Mouse (Mus musculus) adrenal gland (tissue): ENCODE data around the gene Elf2.
"Not testable (repeated sequence)": the region's sequence is repeated elsewhere in the genome, so short reads cannot be mapped to it uniquely, and the experiment has no call there.

Source experiments
- intact Hi-C: fragments of 180-260 bp; cut with DNase I; formaldehyde crosslinking; loops from one replicate; pipeline ENCODE4 v1.15.1; 2025

The Elf2 gene

DNA sequence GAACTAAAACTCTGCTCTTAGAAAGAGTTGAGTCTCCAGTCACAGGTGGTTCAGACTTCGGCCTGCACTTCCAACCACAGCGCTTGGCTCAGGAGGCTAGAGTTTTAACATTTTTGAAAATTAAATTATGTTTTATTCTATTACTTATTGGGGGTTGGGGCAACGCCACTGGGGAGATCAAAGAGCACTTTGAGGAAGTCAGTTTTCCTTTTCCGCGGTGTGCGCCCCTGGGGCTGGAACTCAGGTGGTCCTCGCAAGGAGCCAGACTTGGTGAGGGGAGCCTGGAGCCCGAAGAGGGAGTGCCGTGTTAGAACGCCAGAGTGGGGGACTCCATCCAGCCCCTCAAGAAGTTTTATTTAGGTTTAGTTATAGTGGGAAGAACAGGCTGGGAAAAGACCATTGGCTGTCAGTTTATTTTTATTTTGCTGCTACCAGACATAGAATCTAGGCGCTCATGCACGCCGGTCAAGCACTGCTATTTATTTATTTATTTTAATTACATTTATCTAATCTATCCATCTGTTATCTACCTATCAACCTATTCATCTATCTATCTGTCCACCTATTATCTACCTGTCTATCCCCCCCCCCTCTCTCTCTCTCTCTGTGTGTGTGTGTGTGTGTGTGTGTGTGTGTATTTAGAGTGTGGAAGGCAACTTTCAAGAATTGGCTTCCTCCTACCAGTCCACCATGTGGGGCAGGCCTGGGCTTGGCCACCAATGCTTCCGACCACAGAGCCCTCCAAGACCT lies 19.3 kb upstream of the Elf2 start:
- intact Hi-C loops, result no loop called here

DNA sequence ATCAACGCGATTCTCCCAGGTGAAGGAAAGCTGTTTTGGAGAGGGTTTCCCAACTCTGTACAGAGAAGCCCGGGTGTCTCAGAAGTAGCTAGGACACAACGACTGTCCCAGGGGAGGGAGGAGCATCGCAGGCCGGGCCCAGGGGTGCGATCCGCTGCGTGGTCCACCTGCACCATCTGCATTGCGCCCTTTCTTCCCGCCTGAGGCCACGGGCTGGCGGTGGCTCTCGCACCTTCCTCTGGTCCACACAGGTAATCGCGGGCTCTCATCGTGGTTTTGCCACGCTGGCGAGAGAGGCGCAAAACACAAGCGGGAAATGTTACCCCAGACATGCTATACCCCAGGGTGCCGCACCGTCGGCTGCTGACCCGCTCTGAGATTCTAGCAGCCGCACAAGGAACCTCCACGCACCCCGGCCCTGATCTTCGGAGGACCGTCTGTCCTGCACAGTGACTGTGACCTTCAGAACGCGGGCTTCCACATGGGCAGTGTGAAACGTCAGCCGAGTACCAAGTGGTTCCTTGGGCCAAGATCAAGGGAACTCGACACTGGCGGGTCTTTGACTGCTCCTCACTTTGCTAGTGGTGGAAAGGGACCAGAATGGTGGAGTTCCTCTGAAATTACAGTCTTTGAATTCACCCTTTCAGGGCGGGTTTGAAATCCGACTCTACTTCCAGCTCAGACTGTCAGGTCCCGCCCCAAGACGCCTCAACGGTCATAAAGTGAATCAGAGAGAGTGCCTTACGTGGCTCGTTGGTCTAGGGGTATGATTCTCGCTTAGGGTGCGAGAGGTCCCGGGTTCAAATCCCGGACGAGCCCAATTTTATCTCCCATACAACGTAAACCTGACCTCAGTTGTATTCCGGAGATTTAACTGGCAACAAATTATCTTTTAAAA lies 18.4 kb upstream of the Elf2 start:
- intact Hi-C loops, result no loop called here

DNA sequence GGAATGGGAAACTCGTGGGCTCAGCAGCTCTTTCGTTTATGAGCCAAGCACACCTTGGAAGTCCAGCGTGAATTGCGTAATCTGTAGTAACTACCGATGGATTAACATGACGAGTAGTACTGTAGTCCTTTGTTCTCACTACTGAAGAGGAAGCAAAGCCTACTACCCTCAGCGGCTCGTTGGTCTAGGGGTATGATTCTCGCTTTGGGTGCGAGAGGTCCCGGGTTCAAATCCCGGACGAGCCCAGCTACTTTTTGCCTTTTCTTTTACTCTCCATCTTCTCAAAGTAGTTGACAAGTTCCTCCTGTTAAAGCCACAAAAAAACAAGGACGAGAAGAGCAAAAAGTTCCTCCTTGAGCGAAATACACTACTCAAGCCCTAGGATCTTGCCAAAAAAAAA lies 17.7 kb upstream of the Elf2 start:
- intact Hi-C loops, result no loop called here

DNA sequence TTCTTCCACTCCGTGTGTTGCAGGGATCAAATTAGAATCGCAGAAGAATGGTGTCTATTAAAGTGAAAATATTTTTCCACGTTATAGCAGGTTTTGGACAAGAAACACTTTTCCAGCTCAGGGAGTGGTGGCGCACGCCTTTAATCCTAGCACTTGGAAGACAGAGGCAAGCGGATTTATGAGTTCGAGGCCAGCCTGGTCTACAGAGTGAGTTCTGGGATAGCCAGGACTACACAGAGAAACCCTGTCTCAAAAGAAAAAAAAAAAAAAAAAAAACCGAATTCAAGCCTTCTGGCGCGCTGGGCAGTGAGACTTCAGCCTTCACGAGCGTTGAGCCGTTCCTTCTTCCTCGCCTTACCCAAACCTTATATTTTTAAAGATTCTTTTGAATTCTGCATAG lies 17.2 kb upstream of the Elf2 start:
- intact Hi-C loops, result no loop called here

DNA sequence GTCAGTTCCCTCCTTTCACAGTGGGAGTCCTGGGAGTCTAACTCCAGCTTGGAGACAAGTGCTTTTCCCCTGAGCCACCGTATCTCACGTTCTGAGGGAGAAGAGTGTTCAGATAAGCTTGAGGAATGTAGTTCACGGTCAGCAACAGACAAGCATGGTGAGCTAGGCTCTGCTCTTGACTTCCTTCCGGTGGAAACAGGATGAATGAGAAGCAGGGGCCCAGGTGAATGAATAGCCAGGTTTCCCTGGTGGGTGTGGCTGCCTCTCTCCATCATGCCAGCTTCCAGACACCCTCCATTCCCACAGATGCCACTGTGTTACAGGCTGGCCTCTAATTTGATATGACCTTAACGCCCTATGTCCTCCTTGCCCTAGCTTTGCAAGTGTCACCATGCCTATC lies 16.6 kb upstream of the Elf2 start:
- intact Hi-C loops, result no loop called here

DNA sequence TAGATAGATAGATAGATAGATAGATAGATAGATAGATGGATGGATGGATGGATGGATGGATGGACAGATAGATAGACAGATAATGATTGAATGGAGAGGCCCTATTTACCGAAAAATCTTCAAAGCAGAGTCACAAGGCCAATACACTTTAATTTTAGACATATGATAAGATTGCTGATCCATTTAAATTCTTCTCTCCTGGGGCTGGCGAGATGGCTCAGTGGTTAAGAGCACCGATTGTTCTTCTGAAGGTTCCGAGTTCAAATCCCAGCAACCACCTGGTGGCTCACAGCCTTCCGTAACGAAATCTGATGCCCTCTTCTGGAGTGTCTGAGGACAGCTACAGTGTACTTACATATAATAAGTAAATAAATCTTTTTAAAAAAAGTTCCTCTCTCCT lies 14.5 kb upstream of the Elf2 start:
- intact Hi-C loops, result loop anchor here (5.0 kb wide), 1 partner anchor 123 kb away; no protein-coding TSS in a partner anchor

DNA sequence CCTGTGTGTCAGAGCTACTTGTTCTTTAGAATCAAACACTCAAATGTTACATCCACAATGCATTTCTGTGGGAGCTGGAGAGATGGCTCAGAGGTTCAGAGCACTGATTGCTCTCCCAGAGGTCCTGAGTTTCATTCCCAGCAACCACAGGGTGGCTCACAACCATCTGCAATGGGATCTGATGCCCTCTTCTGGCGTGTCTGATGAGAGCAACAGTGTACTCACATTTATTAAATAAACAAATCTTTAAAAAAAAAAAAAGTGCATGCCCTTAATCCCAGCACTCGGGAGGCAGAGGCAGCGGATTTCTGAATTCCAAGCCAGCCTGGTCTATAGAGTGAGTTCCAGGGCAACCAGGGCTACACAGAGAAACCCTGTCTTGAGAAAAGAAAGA lies 13.6 kb upstream of the Elf2 start:
- intact Hi-C loops, result loop anchor here (5.0 kb wide), 1 partner anchor 122 kb away; no protein-coding TSS in a partner anchor

DNA sequence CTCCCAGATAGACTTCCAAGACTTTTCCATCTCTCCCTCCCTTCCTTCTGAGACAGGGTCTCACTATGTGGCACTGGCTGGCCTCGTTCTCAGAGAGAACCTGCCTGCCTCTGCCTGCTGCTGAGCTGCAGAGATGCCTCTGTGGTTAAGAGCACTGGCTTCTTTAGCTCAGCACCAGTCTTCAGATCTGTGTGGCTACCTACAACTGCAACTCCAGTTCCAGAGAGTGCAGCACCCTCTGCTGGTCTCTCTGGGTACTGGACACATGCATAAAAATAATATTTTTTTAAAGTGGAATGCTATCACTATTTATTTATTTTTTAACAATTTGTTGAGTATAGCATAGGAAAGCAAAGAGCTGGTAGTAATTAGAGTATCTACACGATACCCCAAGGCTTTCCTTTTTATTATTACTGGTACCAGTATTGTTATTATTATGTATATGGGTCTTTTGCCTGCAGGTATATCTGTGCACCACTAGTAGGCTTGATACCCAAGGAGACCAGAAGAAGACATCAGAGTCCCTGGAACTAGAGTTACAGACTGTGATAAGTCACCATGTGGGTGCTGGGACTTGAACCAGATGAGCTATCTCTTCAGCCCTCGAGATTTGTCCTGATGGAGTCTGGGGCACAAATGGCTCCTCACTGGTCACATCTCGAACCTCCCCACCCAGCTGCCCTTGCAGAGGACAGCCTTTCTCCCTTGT lies 13.0 kb upstream of the Elf2 start:
- intact Hi-C loops, result loop anchor here (2.0 to 5.0 kb wide), 2 partner anchors 65 to 121 kb away; no protein-coding TSS in a partner anchor

DNA sequence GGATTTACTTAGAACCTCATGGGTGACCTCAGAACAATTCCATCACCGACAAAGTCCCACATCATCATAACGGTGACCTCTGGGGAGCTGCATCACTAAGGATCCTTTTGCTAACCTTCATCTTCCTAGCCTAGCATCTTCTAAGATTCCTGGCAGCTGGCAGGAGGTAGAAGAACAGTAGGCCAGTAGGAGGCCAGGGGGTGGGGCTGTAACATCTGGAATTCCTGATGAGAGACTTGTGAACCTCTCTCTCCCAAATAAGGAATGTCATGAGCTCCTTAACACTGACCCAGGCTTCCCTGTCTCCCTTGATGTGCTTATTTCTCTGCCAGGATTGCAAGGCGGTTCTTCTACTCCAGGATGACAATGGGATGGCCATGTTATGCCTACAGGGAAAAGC lies 10.3 kb upstream of the Elf2 start:
- intact Hi-C loops, result loop anchor here (5.0 kb wide), 1 partner anchor 119 kb away; no protein-coding TSS in a partner anchor

DNA sequence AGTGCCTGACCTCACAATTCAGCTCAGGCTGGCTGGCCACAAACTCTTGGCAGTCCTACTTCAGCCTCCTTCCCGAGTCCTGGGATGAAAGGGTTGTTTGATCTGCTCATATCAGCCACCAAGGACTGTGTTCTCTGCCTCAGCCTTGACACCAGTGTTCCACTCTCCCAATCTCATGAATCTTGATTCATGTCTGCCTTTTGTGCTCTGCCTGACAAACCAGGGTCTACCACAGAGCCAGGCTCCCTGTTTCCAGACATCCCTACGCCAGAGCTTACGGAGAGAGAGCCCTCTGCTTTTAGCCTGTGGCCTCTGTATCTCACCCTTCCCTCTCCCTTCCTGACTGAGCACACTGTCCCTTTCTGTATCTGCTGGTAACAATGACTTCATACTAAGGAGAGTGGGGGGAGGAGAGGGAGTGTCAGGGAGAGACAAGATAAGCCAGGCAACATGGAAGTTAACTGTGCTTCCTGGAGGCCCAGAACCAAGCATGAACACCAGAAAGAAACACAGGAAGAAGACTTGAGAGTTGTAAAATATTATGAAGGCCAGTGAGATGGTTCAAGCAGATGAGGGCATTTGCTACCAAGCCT lies 8.3 kb upstream of the Elf2 start:
- intact Hi-C loops, result no loop called here

DNA sequence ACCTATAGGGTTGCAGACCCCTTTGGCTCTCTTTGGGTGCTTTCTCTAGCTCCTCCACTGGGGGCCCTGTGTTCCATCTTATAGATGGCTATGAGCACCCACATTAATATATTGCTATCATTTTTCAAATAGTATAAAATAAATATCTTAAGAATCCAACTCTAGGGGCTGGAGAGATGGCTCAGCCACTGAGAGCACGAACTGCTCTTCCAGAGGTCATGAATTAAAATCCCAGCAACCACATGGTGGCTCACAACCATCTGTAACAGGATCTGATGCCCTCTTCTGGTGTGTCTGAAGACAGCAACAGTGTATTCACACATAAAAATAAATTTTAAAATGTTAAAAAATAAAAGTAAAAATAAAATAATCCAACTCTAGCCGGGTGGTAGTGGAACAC lies 4.6 kb upstream of the Elf2 start:
- intact Hi-C loops, result not testable (repeated sequence)

DNA sequence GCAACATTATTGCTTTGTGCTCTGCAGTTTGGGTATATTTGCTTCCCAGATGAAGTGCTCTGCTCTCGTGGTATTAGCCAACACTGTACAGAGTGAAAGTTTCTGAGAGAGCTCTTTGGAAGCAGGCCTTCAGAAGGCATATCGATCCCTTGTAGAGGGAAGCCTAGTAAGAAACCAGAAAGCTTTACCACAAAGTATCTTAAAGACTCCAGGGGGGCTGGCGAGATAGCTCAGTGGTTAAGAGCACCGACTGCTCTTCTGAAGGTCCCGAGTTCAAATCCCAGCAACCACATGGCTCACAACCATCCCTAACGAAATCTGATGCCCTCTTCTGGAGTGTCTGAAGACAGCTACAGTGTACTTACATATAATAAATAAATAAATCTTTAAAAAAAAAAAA lies 3.7 kb upstream of the Elf2 start:
- intact Hi-C loops, result not testable (repeated sequence)

DNA sequence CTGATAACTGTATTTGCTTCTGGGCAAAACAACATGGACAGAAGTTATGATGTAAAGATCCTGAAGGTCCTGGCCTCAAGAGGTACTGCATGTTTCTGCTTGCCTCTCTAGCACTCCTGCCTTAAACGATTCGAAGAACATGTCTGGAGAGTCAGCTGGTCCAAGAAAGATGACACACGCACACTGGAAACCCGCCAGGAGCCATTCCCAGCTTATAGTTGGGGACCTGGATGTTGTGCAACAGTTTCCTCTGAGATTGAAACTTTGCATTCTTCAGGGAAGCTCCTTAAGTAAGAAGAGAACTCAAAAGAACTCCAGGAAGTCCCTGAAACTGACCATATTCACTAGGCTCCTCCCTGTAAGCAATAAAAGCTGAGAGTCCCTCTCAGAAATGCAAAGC lies 2.8 kb upstream of the Elf2 start:
- intact Hi-C loops, result no loop called here

DNA sequence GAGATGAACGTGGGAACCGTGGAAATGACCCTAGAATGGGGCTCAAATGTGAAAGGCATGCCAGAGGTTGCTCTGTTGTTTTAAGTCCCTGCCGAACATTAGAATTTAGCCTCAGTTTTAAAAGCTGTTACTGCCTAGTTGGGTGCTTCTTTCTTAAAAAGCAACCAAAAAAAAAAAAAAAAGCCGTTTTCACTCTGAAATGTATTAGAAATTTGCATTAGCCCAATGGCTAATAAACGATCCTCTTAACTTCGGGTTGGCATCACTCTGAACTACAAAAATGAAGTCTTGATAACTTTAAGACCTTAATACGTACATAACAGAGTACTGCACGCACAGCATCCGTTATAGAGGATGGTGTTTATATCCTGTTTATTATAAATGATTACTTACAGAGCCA lies 1.7 kb upstream of the Elf2 start:
- intact Hi-C loops, result no loop called here

DNA sequence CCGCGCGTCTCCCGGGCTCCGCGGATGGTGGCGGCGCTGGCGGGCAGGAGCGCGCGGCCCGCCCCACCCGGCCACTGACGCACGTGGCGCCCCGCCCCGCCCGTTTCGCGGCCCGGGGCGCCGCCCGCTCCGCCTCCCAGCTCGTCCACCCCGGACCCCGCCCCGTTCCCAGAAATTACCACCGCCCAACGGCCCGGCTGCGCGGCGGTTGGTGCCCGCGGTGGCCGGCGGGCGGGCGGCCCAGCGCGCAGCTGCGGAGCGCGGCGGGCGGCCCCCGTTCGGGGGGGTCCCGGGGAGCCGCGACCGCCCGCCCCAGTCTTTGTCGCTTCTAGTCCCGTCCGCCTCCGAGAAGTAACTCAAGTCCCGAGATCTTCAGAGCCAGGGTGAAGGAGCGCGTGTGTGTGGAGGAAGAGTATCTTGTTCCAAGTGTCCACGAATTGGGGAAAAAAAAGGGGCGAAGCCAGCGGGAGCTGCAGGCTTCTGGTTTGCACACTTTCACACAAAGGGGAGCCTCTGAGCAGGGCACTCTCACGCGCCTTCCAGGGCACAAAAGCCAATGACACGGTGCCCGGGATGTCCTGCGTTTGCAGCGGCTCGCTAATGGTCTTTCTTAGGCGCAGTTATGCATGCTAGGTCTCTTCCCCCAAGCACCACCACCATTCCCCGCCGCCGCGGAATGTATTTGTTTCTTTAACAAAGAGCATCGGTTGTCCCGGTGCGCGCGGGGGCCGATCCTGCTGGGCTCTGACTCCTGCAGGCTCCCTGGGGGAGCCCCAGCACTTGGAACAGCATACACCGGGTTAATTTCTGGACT lies 1.0 kb upstream of the Elf2 start:
- intact Hi-C loops, result no loop called here

DNA sequence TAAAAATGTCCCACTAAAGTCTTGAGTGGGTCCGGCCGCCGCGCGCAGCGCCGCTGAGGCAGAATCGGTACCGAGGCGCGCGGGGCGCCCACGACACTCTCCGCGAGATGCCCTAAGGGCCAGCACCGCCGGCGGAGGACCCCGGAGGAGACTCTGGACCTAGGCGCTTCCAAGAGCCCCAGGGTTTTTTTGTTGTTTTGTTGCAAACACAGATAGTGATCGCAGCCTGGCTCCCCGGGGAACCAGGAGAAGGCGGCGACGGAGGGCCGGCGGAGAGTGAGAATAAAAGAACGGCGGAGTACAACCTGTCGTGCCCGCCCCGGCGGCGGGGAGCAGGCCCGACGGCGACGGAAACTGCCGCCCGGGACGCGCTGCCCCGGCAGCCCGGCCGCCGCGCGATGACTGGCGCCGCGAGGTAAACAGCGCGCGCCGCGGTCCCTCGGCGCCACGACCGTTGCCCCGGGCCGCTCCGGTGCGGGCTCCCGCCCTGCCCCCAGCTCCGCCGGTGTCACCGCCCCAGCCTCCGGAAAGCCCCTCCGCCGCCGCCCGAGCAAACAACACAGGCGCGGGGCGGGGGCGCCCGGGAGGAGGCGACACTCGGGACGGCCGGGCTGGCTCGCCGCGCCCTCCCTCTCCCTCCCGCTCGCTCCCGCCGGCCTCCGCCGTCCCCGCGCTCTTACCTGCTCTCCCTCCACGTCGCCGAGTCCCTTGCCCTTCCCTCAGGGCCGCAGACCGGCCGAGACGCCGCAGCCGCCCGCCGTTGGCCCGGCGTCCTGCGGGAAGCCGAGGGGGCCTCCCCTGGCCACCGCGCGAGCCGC lies 520 bp downstream of the Elf2 start:
- intact Hi-C loops, result no loop called here

DNA sequence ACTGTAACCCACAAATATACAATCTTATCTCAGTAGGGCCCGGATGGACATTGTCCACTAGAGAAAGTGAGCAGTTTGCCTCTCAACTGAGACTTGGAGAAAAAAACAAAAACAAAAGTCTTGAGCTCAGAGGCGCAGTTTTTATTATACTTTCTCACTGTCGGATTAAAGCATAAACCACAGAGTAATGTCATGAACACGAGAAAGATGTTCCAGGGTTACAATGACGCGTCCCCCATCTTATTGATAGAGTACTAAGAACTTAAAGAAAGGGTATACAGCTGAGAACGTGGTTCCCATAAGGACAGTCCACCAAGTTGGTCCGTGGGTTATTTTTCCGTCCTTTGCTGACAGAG lies 1.1 kb downstream of the Elf2 start:
- intact Hi-C loops, result no loop called here

DNA sequence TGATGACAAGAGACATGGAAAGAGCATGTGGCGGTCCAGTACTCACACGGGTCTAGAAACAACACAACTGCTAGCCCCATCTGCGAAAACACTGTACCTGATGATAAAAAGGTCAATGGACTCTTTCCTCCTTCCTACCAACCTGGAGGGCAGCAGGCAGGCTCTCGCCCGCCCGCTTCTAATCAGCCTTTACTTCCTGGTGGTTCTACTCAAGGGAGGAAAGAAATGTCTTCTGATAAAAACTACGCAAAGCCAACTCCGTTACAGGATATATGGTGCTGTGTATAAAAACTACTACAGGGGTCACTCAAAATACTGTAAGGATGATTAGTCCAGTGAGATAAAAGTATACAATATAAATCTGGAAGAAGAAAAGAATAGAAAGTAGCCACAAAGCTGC lies 5.1 kb downstream of the Elf2 start:
- intact Hi-C loops, result no loop called here

DNA sequence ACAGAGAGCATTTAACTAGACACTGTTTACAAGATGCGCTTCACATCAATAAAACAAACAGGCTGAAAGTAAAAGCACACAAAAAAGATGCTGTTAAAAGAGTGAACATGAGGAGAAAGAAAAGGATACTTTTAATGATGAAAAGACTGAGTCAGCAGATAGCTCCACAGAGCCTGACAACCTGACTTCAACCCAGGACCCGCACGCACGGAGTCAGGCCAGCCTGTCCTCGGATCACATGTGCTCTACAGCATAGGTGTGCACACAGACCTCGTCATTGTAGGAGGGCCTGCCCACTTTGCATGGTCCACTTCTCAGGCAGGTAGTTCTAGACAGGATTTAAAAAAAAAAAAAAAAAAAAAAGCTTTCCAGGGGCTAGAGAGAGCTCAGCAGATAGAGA lies 6.5 kb downstream of the Elf2 start:
- intact Hi-C loops, result no loop called here
